Mouse (Mus musculus): ENCODE measurements around the gene Fgf5. TPM values are rescaled to one million over a fixed set of nuclear protein-coding genes. Genes with fewer than 3 reads are reported as not detected.

Gene Fgf5
- total RNA-seq (2023), result not detected

GRCm38 (mm10) chr5:98253838-98254821, at the start of gene Fgf5:
Gene Fgf5 (plus strand): TSS chr5:98254184.

Other genes starting within 250 kb of the Fgf5 start
- 10 to 100 TPM; 22.6 to 23.3 TPM for gene Antxr2, start 223.1 kb upstream of the Fgf5 start, total RNA-seq (2023)
- under 1 TPM; 0.15 to 0.21 TPM for gene Prdm8, start 87.0 kb upstream of the Fgf5 start, total RNA-seq (2023)
- not detected for gene Cfap299, start 75.1 kb downstream of the Fgf5 start, total RNA-seq (2023)

All from T-cell, adult 66 days (primary cell).